Mouse (Mus musculus): ENCODE data around the gene Hsf2bp.
"Not testable (repeated sequence)": the region's sequence is repeated elsewhere in the genome, so short reads cannot be mapped to it uniquely, and the experiment has no call there.

Gene Hsf2bp

DNA sequence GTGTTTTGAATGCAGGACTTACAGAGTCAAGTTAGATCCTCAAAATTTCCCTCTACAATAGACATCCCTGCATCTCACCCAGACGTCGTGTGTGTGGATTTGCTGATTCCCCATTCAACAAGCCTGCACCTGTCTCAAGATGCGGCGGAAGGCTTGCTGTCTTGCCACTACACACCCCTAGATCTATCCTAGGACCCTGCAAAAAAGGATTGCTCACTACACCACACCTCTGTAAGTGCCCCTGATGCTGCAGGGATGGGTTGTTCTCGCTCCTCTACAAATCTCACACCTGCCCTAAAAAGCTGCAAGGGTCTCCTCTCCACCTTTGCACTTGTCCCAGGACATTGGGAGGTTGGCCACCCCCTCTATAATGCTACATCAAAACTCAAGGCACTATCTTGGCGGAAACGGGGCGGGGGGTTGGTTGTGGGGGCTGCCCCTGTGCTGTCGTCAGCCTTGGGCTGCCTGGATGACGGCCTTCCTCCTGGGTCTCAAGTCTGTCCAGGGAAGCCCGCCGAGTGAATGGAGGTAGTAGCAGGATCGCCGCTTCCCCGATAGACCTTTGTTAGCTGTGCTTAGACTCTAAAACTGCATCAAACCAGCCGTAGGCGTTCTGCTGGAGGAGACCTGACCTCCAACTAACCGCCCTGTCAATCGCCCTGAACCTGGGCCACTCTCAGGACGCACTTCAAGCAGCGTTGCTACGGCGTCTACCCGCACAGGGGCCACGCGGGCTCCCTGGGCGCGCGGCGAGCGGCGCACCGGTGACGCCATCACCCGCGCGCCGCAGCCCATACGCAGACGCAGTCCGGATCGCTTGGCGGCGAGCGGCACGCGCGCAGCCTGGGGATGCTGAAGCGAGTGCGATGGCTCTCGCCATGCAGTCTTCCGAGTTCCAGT, at the start of gene Hsf2bp, which contains the start of gene Rrp1b:
Gene Hsf2bp (minus strand): TSS at position 741 of the 900 bp plus-strand sequence.
Gene Rrp1b (plus strand): TSS at position 492 of the 900 bp plus-strand sequence.
- DNase-seq, result peak; percentile 82

DNA sequence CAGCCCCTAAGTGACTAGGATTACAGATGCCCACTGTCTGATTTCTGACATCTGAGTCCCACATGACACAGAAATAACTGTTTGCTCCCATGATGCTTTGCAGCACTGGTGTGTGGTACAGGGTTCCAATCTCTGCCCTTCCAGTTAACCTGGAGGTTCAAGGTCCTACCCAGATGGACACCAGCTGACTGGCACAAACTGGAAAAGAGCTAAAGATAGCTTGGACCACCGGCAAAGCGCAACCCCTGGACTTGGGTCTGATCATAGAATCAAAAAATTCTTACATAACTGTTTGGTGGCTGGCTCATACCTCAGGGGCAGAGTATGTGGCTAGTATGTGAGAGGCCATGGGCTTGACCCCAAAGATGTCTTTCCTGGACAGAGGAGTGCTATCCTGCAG, 47.2 kb upstream of the Hsf2bp start:
- DNase-seq, result no peak

DNA sequence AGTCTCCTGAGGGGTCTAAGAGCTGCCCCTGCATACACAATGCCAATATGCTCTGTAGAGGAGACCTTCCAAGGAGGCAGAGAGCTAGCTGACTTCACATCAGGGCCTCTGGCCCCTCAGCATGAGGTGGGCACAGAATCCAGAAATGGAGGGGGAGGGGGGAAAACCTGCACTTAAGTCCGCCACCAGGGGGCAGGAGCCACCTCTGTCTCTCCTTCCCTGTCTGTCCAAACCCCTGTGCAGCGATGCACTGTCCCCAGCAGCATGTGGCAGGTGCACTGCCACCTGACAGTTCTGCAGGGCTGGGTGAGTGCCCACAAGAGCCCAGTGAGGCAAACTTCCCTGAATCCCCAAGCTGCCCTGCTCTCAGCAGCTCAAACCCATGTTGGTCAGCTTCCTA, 39.0 kb upstream of the Hsf2bp start:
- DNase-seq, result peak; percentile 66

DNA sequence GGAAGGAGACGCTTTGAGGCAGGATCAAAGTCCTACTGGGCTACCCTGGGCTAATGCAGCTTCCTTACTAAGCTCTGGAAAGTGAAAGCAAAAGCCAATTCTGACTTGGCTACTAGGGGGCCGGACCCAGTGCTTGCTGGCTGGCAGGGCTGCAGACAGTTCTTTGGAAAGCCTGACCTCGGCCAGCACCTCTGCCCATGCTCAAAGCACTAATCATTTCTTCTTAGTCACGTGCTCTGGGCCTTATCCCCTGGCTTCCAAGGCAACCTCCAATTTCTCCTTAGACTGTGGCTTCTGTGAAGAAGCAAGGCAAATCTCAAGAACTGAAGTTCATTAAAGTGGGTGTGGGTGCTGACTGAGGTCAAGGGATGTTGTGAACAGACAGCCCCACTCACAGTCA, 38.5 kb upstream of the Hsf2bp start:
- DNase-seq, result no peak

DNA sequence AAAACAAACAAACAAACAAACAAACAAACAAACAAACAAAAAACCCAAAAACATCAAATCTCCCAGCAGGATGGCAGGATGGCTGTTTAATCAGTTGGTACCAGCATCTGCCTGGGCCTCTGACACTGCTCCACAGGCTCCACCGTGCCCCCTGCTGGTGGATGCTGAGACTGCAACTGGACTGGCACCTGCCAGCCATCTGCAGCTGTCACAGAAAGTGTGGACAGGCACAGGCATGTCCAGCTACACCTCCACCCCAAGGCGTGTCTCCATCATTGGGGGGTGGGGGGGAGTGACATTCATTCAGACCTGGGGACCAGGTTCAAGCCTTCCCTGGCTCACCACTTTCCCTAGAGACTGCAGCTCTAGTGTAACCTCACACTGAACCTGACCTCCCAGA, 37.2 kb upstream of the Hsf2bp start:
- DNase-seq, result peak; percentile 83

DNA sequence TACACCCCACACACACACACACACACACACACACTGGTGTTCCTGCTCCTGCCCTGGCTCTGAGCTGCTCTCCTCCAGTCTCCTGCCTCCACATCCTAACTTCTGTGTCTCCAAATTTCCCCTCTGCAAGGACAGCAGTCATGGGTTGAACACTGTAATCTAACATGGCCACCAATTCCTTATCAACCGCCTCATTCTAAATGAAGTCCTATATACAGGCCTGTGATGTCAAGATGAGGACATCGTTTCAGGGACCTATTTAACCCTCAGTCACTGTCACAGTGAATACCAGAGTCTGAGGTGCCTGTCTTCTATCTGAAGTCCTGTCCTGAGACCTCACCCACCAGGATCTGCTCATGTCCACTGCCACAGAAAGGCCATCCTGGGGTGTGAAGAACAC, 32.7 kb upstream of the Hsf2bp start:
- no peak for DNase-seq

DNA sequence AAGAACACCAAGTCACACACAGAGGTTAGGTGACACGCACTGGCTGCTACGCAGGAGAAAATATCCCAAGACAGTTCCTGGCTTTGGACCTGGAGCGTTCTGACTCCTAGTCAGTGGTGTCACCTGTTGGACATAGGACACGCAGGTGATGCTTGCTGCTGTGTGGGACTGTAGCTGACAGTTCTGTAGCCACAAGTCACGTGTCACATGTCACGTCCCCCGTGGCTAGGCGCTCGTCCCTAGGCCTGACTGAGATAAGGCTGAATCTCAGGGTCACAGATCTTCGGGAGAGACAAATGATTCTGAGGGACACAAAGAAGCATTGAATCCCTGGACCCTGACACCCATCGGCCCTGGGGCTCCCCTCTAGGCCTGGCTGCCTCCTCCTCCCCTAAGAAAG, 32.2 kb upstream of the Hsf2bp start:
- no peak for DNase-seq

DNA sequence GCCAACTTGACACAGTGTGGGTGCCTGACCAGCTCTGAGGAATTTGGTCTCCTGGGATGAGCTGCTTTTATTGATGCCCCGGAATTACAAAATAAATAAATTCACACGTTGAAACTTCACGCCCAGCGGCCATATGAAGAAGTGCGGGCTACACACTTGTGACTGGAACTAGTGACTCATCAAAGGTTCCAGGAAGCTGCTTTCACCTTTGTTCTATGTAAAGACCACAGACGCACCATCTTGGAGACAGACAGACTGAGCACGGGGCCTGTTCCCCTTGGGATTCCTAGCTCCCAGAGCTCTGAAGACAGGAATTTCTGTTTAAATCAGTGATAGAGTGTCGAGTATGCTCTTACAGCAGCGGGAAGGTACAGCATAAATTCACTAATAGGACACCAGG, 31.4 kb upstream of the Hsf2bp start:
- no peak for DNase-seq

DNA sequence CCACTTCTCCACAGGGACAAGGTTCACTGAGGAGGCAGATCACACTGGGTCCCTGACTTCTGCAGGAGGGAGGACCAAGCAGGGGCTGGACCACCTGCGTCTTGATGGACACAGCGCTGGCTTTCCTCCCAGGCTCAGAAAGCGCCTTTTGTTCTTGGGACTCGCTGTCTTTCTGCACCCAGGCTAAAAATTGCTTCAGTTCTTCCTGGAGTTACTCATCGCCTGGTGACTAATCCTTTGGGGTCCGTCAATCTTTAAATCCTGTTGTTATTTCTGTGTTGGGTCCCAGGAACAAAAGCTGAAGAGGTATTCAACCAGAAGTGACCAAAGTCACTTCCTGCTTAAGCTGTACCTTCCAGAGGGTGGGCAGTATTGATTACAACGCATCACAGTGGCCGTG, 28.6 kb upstream of the Hsf2bp start:
- not testable (repeated sequence) for DNase-seq

DNA sequence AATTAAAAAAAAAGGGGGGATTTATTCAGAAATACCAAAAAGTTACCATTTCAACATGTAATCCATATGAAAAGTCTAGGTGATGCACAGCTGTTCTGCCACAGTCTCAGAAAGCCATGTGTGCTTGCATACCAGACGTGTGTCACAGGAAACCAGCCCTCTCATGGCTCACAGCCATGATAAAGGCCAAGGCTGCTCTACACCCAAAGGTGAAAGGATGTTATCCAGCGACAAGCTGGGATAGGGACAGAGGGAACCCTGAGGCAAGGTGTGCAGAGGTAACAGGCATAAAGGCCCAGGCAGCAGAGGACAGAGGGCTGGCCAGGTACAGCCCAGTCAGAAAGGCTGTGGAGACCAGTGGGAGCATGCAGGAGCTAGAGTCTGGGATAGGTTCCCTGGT, 27.5 kb upstream of the Hsf2bp start:
- DNase-seq, result no peak

DNA sequence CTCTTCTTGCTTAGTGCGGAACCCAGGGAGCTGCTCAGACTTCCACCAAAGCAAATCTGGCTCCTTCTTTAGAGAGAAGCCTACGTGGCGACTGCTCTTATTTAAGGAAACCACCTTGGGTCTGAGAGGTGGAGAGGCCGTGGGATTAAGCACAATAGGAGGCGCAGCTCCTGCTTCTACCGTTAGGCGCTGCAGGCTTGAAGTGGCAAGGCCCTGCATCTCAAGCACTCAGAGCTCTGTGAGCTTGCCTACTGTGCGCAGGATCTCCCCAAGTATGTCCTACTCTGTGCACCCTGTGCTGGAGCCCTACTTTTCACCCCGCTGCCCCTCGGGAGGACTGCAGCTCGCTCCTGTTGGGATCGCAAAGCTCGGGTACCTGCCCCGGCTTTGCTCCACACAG, 25.1 kb upstream of the Hsf2bp start:
- DNase-seq, result no peak

DNA sequence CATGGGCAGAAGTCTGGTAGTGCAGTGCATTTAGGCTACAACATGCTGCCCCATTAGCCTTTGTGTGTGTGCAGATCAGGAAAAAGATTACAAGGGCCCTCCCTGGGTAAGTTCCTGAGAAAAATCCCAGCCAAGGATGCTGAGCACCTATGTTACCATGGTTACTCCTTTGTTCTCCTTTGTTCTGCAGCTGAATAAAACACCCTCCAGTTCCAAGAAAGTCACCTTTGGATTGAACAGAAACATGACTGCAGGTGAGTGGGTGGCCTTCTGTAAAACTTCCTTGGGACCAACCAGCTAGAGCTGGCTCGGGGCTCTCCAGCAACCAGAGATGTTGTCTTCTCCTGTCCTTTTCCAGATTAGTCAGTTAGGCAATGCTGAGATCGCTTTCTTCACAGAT, 22.9 kb upstream of the Hsf2bp start:
- DNase-seq, result no peak

DNA sequence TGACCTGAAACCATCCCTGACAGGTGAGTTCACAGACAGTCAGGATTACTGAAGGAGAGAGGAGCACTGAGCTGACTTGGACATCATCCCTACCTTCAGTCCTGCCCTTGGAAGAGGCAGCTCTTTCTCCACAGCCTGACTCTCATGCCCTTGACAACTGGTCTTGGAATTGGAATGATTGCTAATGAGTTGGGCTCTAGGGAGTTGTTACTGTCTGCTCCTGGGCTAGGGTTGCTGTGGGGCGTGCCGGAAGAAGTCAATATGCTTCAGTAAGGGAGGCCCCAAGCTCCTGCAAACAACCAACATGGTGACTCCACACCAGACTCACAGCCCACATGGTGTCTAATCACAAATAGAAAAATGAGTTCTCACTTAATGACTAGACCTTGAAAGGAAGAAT, 21.7 kb upstream of the Hsf2bp start:
- DNase-seq, result no peak

DNA sequence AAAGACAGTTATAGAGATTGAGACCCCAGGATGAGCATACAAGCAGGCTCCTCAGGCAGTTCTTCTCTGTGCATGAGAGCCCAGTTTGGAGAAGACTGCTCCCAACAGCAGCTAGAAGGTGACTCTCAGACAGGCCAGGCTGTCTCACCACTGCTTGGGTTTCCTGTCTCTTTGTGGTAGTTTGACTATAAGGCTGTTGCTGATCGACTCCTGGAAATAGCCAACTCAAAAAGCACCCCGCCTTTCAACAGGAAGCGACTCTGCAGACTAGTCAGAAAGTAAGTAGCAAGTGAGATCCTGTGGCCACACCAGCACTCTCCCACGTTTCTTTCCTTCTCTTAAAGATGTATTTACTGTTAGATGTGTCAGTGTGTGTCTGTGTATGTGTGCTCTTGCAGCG, 17.5 kb upstream of the Hsf2bp start:
- no peak for DNase-seq

DNA sequence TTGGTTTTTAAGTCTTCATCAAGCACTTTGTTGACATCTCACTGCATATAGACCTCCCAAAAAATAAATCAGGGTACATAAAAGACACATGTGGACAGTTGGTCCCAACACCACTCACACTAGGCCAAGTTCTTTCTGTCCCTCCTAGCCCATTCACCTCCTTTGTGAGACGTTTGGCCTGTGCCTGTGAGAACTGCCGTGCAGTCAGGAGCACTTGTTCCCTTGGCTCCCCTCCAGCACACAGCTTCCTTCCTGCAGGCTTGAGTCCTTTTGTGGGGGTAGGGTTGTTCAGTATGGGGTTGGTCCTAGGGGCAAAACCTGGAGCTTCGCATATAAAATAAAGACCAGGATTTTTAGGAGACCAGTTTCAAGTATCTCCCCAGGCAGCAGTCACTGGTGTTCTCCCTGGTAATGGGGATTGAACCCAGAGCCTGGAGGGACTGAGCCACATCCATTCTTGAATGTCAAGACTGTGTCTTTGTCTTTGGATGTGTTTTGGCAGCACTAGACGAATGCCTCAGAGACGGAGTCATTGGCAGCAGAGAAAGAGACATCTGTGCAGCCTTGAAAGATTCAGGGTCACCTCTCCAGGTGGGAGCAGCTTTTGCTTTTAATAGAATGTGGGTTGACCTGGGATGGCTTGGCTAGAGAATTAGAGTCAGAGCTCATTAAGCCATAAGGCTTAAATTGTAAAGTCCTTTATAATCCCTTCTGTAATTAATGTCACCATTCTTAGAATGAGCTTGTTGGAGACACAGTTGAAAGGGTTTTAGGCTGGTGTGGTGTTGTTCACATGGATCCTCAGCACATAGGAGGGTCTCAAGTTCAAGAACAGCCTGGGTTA, 16.3 kb upstream of the Hsf2bp start:
- peak; percentile 47 for DNase-seq

DNA sequence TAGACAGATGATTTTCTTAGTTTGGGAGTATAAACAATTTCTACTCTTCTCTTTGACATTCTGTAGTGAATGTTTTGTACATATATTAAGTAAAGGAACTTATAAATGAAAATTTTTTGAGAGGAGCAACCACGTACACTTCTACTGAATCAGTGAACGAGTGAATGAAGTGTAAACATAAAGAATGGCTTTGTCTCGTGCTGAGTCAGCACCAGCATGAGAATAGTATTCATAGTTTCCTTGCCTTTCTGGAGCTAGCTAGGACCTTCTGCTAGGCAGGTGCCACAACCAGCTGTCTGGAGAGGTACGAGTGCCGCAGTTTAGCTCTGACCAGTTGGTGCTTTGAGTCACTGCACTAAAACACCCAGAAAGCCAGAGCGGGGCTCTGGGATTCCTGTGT, 14.5 kb upstream of the Hsf2bp start:
- DNase-seq, result no peak

DNA sequence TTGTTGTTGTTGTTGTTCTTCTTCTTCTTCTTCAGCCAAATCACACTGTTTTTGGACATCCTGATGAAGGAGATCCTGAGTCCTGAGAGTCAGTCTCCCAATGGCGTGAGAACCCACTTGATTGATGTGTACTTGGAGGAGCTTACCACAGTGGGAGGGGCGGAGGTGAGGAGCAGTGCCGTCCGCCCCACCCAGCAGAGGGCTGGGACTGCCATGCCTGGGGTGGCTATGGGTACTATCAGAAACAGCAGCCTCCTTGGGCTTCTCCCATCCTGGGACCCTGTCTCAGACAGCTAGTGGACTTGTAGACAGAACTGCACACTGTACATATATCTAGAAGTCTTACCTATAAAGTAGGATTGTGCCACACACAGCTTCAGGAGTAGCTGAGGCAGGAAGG, 13.8 kb upstream of the Hsf2bp start:
- DNase-seq, result no peak

DNA sequence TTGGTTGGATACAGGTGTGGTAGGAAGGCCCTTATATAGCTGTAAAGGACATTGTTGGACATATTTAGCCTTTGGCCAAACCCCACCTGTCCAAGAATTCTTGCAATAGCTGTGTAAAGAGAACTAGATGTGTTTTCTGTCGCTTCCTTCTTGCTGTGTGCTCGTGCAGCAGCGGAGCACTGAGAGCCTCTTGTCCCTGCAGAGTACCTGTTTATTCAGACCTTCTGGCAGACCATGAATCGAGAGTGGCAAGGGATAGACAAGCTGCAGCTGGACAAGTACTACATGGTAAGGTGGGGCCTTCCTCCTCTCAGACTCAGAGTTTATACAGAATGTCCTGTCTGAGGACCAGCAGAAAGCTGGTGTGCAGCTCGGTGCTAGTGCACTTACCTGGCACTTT, 12.2 kb upstream of the Hsf2bp start:
- DNase-seq, result no peak

DNA sequence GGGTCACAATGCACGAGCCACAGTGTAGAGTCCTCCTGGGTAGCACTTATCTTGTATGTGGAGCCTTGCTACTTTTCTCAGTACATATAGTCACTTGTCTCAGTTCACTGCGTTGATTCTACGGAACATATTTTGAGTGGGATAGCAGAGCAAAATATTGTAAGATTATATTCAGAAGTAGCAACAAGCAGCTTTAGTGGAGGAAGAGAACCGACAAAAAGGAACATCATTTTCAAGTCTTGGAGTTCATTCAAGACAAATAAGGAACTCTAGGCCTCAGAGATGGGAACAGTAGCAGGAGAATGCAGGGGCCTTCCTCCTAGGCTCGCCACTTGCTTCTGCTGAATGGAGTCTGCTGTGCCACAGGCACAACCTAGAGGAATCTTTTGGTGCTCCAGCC, 10.4 kb upstream of the Hsf2bp start:
- no peak for DNase-seq

DNA sequence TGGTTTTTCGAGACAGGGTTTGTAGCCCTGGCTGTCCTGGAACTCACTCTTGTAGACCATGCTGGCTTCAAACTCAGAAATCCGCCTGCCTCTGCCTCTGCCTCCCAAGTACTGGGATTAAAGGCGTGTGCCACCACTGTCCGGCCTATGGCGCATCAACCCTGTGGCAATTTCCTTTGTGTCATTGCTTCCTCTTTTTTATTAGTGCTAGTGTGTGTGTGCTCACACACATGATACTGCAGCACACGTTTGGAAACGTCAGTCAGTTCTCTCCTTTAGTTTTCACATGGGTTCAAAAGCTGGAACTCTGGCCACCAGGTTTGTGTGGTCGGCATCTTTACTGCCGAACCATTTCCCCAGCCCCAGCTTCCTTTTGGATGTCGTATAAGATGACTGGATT, 4.1 kb upstream of the Hsf2bp start:
- no peak for DNase-seq

DNA sequence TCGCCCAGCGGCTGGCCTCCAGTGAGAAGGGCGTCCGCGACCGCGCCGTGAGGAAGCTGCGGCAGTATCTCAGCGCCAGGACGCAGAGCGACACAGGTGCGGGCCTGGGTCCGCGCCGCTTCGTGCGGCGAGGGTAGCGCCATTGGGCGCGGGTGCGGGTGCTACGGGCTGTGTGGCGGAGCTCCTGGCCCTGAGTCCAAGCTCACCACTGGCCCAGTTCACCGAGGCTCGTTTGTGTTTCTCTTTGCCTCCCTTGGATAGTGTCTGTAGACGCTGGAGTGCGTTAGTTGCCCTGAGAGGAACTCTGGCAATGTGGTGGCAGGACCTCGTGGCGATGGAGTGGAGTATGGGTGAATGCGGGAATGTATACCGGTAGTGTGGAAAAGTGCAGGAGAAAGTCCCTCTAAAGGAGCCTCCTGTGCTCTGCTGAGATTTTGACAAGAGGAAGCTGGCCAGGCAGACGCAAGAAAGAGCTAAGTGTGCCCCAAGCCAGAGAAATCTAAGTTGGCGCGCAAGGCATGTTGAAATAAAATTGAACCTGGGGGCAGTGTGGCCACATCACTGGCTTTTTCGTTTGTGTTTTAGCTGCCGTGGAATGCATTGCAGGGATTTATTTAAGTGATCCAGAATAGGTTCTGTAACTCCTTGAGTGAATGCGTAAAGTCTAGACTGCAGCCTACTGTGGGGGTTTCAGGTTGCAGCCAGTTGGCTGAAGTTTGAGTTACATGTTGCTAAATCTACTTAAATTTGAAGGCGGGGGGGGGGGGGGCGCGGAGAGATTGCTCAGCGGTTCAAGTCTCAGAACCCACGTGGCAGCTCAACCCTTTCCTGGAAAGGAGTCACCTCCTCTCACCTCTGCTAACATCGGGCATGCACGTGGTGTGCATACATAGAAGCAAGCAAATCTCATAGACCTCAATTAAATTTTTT, 625 bp upstream of the Hsf2bp start:
- no peak for DNase-seq

DNA sequence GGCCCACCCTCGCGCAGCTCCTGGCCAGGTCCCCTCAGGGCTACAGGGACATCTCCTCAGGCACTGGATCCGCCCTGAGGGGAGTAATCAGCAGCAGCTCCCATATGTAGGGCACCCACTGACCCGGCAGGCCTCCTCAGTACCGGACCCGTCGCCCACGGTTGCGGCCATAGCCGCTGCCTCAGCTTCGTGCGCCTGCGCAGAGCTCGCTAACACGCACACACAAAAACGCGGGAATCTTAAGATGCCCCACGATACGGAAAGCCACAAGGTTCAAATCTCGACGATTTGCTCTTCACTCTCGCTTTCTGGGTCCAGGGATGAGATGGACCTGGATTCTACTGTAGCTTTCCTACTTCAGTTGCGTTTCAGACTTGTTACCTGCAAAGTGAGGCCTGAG, 1.8 kb downstream of the Hsf2bp start:
- DNase-seq, result no peak

DNA sequence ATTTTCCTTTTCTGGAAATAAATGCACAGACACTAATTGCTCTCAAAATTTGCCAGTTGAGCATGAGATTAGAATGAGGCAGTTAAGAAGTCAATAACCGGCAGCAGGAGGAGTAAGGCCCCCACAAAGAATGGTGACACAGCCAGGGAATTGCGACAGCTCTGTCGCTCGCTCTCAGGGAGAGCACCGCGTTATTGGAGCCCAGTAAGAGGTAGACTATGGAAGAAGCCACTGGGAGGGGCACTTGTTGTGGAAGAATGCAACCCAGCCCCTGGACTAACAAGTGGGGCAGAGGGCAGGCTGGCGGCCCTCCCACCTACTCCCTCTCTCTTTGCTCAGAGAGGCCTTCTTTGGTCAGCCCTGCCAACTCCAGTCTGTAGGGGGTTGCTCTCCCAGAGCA, 4.5 kb downstream of the Hsf2bp start:
- no peak for DNase-seq

All from right cerebral cortex, postnatal 14 days (tissue).